Mouse (Mus musculus) frontal cortex, adult (tissue): ENCODE data around the gene Abca13.
"Not testable (repeated sequence)": the region's sequence is repeated elsewhere in the genome, so short reads cannot be mapped to it uniquely, and the experiment has no call there.

Experiments
- ATAC-seq: cut with Nextera tagmentation; 2 replicates; pipeline ENCODE4 v1.9.2; 2017; ENCODE audit warnings: mild to moderate bottlenecking, moderate library complexity, mixed read lengths; ENCODE audit not compliant: low TSS enrichment

Abca13 gene

GRCm38 (mm10) chr11:9191555-9192131, at the start of gene Abca13:
TSS of gene Abca13 (plus strand) at chr11:9191942.
- no peak for ATAC-seq

GRCm38 (mm10) chr11:9145113-9145512, 46.6 kb upstream of the Abca13 start:
- ATAC-seq: no peak

GRCm38 (mm10) chr11:9146115-9146514, 45.6 kb upstream of the Abca13 start:
- ATAC-seq: no peak

- no peak for ATAC-seq
These were observed 45.1 kb upstream of the Abca13 start for GRCm38 (mm10) chr11:9146683-9147082.

GRCm38 (mm10) chr11:9148206-9148605, 43.5 kb upstream of the Abca13 start:
- ATAC-seq: no peak

GRCm38 (mm10) chr11:9150403-9150802, 41.3 kb upstream of the Abca13 start:
- not testable (repeated sequence) for ATAC-seq

- no peak for ATAC-seq
These were observed 31.8 kb upstream of the Abca13 start for GRCm38 (mm10) chr11:9159953-9160352.

- ATAC-seq: no peak
These were observed 24.4 kb upstream of the Abca13 start for GRCm38 (mm10) chr11:9167331-9167730.

- ATAC-seq: no peak
These were observed 10.3 kb upstream of the Abca13 start for GRCm38 (mm10) chr11:9181477-9181876.

- ATAC-seq: not testable (repeated sequence)
These were observed 2.3 kb upstream of the Abca13 start for GRCm38 (mm10) chr11:9189471-9189870.

GRCm38 (mm10) chr11:9190772-9191554, 779 bp upstream of the Abca13 start:
- ATAC-seq: no peak

- no peak for ATAC-seq
These were observed 3.1 kb downstream of the Abca13 start for GRCm38 (mm10) chr11:9194861-9195260.

GRCm38 (mm10) chr11:9199868-9200267, 8.1 kb downstream of the Abca13 start:
- no peak for ATAC-seq

GRCm38 (mm10) chr11:9210707-9211106, 19.0 kb downstream of the Abca13 start:
- no peak for ATAC-seq

GRCm38 (mm10) chr11:9213580-9213979, 21.8 kb downstream of the Abca13 start:
- peak; percentile 85 for ATAC-seq

GRCm38 (mm10) chr11:9216252-9216651, 24.5 kb downstream of the Abca13 start:
- no peak for ATAC-seq

- no peak for ATAC-seq
These were observed 28.8 kb downstream of the Abca13 start for GRCm38 (mm10) chr11:9220501-9220900.

- peak; percentile 97 for ATAC-seq
These were observed 29.9 kb downstream of the Abca13 start for GRCm38 (mm10) chr11:9221646-9222045.

- no peak for ATAC-seq
These were observed 34.7 kb downstream of the Abca13 start for GRCm38 (mm10) chr11:9226399-9226798.

- ATAC-seq: not testable (repeated sequence)
These were observed 57.9 kb downstream of the Abca13 start for GRCm38 (mm10) chr11:9249627-9250026.

GRCm38 (mm10) chr11:9263072-9263471, 71.3 kb downstream of the Abca13 start:
- ATAC-seq: not testable (repeated sequence)

GRCm38 (mm10) chr11:9269090-9269489, 77.3 kb downstream of the Abca13 start:
- ATAC-seq: peak; percentile 38; the same call in 1 of the 2 replicates

- ATAC-seq: no peak
These were observed 93.5 kb downstream of the Abca13 start for GRCm38 (mm10) chr11:9285204-9285603.
